Mouse (Mus musculus): Measurements from ENCODE around the gene Taar7f. TPM values are rescaled to one million over a fixed set of nuclear protein-coding genes. Genes with fewer than 3 reads are reported as not detected.

The Taar7f gene
- not detected for polyA plus RNA-seq (2014; fragmentation: Illumina TruSeq; extraction: RNeasy Lipid Tissue Mini Kit (QIAGEN cat#74804); ENCODE audit: low replicate concordance)

GRCm38 (mm10) chr10:24049210-24049609 is at the start of gene Taar7f:
Gene Taar7f (plus strand): TSS chr10:24049510.

GRCm38 (mm10) chr10:23999639-24000038 is 49.7 kb upstream of the Taar7f start, which contains the start of gene Taar7b:
Gene Taar7b (plus strand): TSS chr10:23999939.

DNA sequence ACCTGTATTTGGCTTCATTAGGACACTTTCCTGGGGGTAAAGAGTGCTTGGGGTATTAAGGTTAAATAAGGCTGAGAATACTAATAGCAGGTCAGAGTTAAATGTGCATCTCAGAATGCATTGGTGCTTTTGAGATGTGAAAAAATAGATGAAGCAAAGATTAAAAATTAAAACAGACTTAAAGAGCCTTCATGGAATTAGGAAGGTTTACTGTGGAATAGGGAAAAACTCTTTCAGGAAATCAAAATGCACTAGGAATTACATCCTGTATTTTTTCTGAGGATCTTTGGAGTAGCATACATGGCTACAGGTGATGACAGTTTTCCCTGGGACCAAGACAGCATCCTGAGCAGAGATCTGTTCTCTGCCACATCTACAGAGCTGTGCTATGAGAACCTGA is 22.4 kb upstream of the Taar7f start, which contains the start of gene Taar7d:
Gene Taar7d, plus strand, starts transcription at position 301 of the 400 bp plus-strand sequence.

DNA sequence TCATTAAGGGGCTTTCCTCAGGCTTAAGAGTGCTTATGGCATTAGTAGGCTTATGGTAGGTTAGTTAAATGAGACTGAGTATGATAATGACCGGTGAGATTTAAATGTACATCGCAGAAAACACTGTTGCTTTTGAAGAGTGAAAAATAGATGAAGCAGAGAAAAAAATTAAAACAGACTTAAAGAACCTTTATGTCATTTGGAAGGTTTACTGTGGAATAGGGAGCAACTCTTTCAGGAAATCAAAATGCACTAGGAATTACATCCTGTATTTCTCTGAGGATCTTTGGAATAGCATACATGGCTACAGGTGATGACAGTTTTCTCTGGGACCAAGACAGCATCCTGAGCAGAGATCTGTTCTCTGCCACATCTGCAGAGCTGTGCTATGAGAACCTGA is 12.0 kb upstream of the Taar7f start, which contains the start of gene Taar7e:
Gene Taar7e, plus strand, starts transcription at position 301 of the 400 bp plus-strand sequence.

GRCm38 (mm10) chr10:24076200-24076599 is 26.9 kb downstream of the Taar7f start, which contains the start of gene Taar8a:
Gene Taar8a (plus strand): TSS chr10:24076500.

GRCm38 (mm10) chr10:24092194-24092593 is 42.9 kb downstream of the Taar7f start, which contains the start of gene Taar8b:
Gene Taar8b (minus strand): TSS chr10:24092294.

Other genes with a start within 250 kb of the Taar7f start
- 0.30 TPM for gene Vnn3, start 198.0 kb upstream of the Taar7f start, polyA plus RNA-seq (2014; fragmentation: Illumina TruSeq; extraction: RNeasy Lipid Tissue Mini Kit (QIAGEN cat#74804); ENCODE audit: low replicate concordance)
- gene Vnn1, start 154.8 kb upstream of the Taar7f start, polyA plus RNA-seq (2014; fragmentation: Illumina TruSeq; extraction: RNeasy Lipid Tissue Mini Kit (QIAGEN cat#74804); ENCODE audit: low replicate concordance), result 150 TPM
- not detected for gene Taar1, start 129.2 kb upstream of the Taar7f start, polyA plus RNA-seq (2014; fragmentation: Illumina TruSeq; extraction: RNeasy Lipid Tissue Mini Kit (QIAGEN cat#74804); ENCODE audit: low replicate concordance)
- not detected for gene Taar2, start 110.9 kb upstream of the Taar7f start, polyA plus RNA-seq (2014; fragmentation: Illumina TruSeq; extraction: RNeasy Lipid Tissue Mini Kit (QIAGEN cat#74804); ENCODE audit: low replicate concordance)
- not detected for gene Taar3, start 100.0 kb upstream of the Taar7f start, polyA plus RNA-seq (2014; fragmentation: Illumina TruSeq; extraction: RNeasy Lipid Tissue Mini Kit (QIAGEN cat#74804); ENCODE audit: low replicate concordance)
- gene Taar4, start 89.0 kb upstream of the Taar7f start, polyA plus RNA-seq (2014; fragmentation: Illumina TruSeq; extraction: RNeasy Lipid Tissue Mini Kit (QIAGEN cat#74804); ENCODE audit: low replicate concordance), result not detected
- gene Taar5, start 78.8 kb upstream of the Taar7f start, polyA plus RNA-seq (2014; fragmentation: Illumina TruSeq; extraction: RNeasy Lipid Tissue Mini Kit (QIAGEN cat#74804); ENCODE audit: low replicate concordance), result not detected
- gene Taar6, start 63.9 kb upstream of the Taar7f start, polyA plus RNA-seq (2014; fragmentation: Illumina TruSeq; extraction: RNeasy Lipid Tissue Mini Kit (QIAGEN cat#74804); ENCODE audit: low replicate concordance), result not detected
- gene Taar7a, start 56.0 kb upstream of the Taar7f start, polyA plus RNA-seq (2014; fragmentation: Illumina TruSeq; extraction: RNeasy Lipid Tissue Mini Kit (QIAGEN cat#74804); ENCODE audit: low replicate concordance), result not detected
- not detected for gene Taar7b, start 49.6 kb upstream of the Taar7f start, polyA plus RNA-seq (2014; fragmentation: Illumina TruSeq; extraction: RNeasy Lipid Tissue Mini Kit (QIAGEN cat#74804); ENCODE audit: low replicate concordance)
- gene Taar7d, start 22.3 kb upstream of the Taar7f start, polyA plus RNA-seq (2014; fragmentation: Illumina TruSeq; extraction: RNeasy Lipid Tissue Mini Kit (QIAGEN cat#74804); ENCODE audit: low replicate concordance), result not detected
- not detected for gene Taar7e, start 11.9 kb upstream of the Taar7f start, polyA plus RNA-seq (2014; fragmentation: Illumina TruSeq; extraction: RNeasy Lipid Tissue Mini Kit (QIAGEN cat#74804); ENCODE audit: low replicate concordance)
- gene Taar8a, start 27.0 kb downstream of the Taar7f start, polyA plus RNA-seq (2014; fragmentation: Illumina TruSeq; extraction: RNeasy Lipid Tissue Mini Kit (QIAGEN cat#74804); ENCODE audit: low replicate concordance), result not detected
- gene Taar8b, start 42.8 kb downstream of the Taar7f start, polyA plus RNA-seq (2014; fragmentation: Illumina TruSeq; extraction: RNeasy Lipid Tissue Mini Kit (QIAGEN cat#74804); ENCODE audit: low replicate concordance), result not detected
- gene Taar8c, start 52.4 kb downstream of the Taar7f start, polyA plus RNA-seq (2014; fragmentation: Illumina TruSeq; extraction: RNeasy Lipid Tissue Mini Kit (QIAGEN cat#74804); ENCODE audit: low replicate concordance), result 0.45 TPM
- not detected for gene Taar9, start 60.0 kb downstream of the Taar7f start, polyA plus RNA-seq (2014; fragmentation: Illumina TruSeq; extraction: RNeasy Lipid Tissue Mini Kit (QIAGEN cat#74804); ENCODE audit: low replicate concordance)
- 266 TPM for gene Stx7, start 99.8 kb downstream of the Taar7f start, polyA plus RNA-seq (2014; fragmentation: Illumina TruSeq; extraction: RNeasy Lipid Tissue Mini Kit (QIAGEN cat#74804); ENCODE audit: low replicate concordance)
- gene Moxd1, start 174.0 kb downstream of the Taar7f start, polyA plus RNA-seq (2014; fragmentation: Illumina TruSeq; extraction: RNeasy Lipid Tissue Mini Kit (QIAGEN cat#74804); ENCODE audit: low replicate concordance), result 4.8 TPM

All from small intestine, adult 10 weeks (tissue).